Mouse (Mus musculus) stomach, embryonic 16.5 days (tissue): ENCODE measurements around the gene Syn1. TPM values are rescaled to one million over a fixed set of nuclear protein-coding genes. Genes with fewer than 3 reads are reported as not detected.

ENCODE experiments used
- ATAC-seq: fragments of 200-750 bp; cut with Nextera tagmentation; 2 replicates; pipeline ENCODE4 v1.8.0; 2017; ENCODE audit warnings: moderate number of reproducible peaks, moderate TSS enrichment; ENCODE audit not compliant: insufficient read depth, low FRiP score
- H3K27ac ChIP-seq: fragments of 300-500 bp; sonication (generic); 2 replicates; pipeline ENCODE4 v1.5.1; 2014; ENCODE audit warnings: low read length
- H3K27me3 ChIP-seq: fragments of 300-500 bp; sonication (generic); 2 replicates; pipeline ENCODE4 v1.6.1; 2014; ENCODE audit warnings: low read length, control low read depth, mixed read lengths; ENCODE audit not compliant: control insufficient read depth, insufficient read depth
- H3K36me3 ChIP-seq: fragments of 300-500 bp; sonication (generic); 2 replicates; pipeline ENCODE4 v1.6.1; 2014; ENCODE audit warnings: low read length; ENCODE audit not compliant: control insufficient read depth, insufficient read depth
- H3K4me1 ChIP-seq: fragments of 300-500 bp; sonication (generic); 2 replicates; pipeline ENCODE4 v1.6.1; 2014; ENCODE audit warnings: low read length, control low read depth, mixed read lengths; ENCODE audit not compliant: control insufficient read depth, insufficient read depth
- H3K4me2 ChIP-seq: fragments of 300-500 bp; sonication (generic); 2 replicates; pipeline ENCODE4 v1.6.1; 2014; ENCODE audit warnings: low read depth, low read length, mixed read lengths
- H3K4me3 ChIP-seq: fragments of 300-500 bp; sonication (generic); replicated peaks from 2 replicates; pipeline ENCODE4 v1.5.1; 2014; ENCODE audit warnings: mild to moderate bottlenecking, low read length
- H3K9ac ChIP-seq: fragments of 300-500 bp; sonication (generic); 2 replicates; pipeline ENCODE4 v1.6.1; 2014; ENCODE audit warnings: low read length
- H3K9me3 ChIP-seq: fragments of 300-500 bp; sonication (generic); replicated peaks from 2 replicates; pipeline ENCODE4 v1.6.1; 2016; ENCODE audit warnings: low read length, control low read depth; ENCODE audit not compliant: control insufficient read depth
- whole genome bisulfite sequencing: fragments of 180-500 bp; shearing (Covaris S2); extraction: QIAGEN DNeasy Blood & Tissue Kit; methylation state at CpG from one replicate; pipeline ENCODE4 v1.1.7; 2014; 5-methylcytosine and 5-hydroxymethylcytosine counted together
- polyA plus RNA-seq: library from polyadenylated mRNA; unstranded; fragments of >200 nt; fragmentation: Nextera tagmentation; extraction: Ambion mirVana; gene quantifications from 2 replicates; pipeline ENCODE4 v1.2.1, GENCODE M21; 2015

The Syn1 gene
- 0.87 and 1.1 TPM in 2 replicates for polyA plus RNA-seq

DNA sequence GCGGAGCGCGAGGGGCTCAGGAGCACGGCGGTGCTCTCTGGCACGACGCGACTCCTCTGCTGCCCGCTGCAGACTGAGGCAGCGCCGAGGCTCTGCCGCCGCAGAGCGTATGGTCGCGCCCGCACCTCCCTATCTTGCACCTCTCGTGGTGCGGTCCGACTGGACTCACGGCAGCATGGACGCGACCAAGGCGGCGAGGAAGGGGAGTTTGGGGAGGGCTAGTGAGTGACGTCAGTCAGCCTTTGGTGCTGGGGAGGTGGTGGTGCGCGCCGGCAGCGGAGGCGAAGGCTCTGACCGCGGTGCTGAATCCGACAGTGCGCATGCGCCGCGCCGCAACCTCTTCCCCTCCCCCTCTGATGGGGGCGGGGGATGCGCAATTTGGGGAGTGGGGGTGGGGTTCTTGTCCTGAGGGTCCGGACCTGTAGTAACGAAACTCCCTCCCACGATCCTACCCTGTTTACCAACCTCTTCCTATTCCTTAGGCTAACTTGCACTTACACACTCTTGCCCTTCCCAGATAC is at the start of gene Syn1:
Syn1 (minus strand) TSS at position 161 of the 521 bp plus-strand sequence.
- no peak within 1 kb of the TSS for H3K27ac ChIP-seq
- H3K4me1 ChIP-seq = no peaks in the 10 kb centered on the region
- H3K4me2 ChIP-seq = peak within 1 kb of the TSS; percentile 82
- no peaks in the 10 kb centered on the region for H3K27me3 ChIP-seq
- H3K9ac ChIP-seq = peak within 1 kb of the TSS; percentile 16; the same call in 1 of the 2 replicates
- WGBS = 6% methylated on average over 30 of the region's 44 CpGs
- H3K9me3 ChIP-seq = no peaks in the 10 kb centered on the region
- peak within 1 kb of the TSS; percentile 43 for H3K4me3 ChIP-seq
- no peaks in the 10 kb centered on the region for H3K36me3 ChIP-seq
- ATAC-seq = peak; percentile 95

DNA sequence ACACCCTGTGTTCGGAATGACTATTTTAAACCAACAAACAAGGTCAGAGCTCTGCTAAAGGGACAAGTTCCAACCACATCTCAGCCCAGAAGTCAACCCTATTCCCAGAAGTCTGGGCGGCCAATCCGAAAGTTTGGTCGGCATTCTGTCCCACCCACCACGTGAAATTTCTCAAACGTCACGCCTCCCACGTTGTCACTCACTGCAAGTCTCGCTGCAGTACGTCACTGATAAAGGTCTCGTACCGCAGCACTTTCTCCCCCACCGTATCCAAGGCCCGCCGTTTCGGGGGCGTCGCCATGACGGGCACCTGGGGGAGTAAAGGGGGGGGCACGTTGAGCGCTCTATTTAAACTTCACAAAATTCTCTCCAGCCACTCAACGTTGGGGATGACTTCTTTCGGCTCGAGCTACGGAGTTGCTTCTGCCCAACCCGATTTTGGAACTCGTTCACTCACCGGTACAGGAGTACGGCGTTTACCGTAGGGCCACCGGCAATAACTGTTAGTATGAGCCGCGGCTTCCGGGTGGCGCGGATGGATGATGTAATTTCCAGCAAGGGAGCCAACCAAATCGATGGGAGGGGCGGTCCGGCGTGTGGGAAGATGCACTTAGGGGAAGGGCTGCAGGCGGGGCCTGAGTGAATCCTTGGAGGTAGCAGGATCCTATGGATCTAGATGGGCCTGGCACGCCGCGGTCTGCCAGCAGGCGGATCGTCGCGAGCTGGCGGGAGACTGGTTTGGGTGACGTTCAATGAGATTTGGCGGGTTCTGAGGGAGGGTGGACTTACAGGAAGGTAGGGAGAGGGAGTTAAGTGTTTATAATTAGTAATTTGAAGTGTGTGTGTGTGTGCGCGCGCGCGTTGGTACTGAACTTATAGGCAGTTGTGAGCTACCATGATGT is 40.9 kb upstream of the Syn1 start, which contains the start of gene Uxt:
Uxt (minus strand) TSS at position 541 of the 902 bp plus-strand sequence.
- H3K9me3 ChIP-seq = no peaks in the 10 kb centered on the region
- no peaks in the 10 kb centered on the region for H3K36me3 ChIP-seq
- 15% methylated on average over 57 of the region's 57 CpGs for WGBS
- peak within 1 kb of the TSS; percentile 52 for H3K4me2 ChIP-seq
- H3K27me3 ChIP-seq = no peaks in the 10 kb centered on the region
- H3K9ac ChIP-seq = peak within 1 kb of the TSS; percentile 68
- peak within 1 kb of the TSS; percentile 55 for H3K4me3 ChIP-seq
- peak; percentile 96 for ATAC-seq
- H3K4me1 ChIP-seq = no peaks in the 10 kb centered on the region
- H3K27ac ChIP-seq = peak within 1 kb of the TSS; percentile 85

DNA sequence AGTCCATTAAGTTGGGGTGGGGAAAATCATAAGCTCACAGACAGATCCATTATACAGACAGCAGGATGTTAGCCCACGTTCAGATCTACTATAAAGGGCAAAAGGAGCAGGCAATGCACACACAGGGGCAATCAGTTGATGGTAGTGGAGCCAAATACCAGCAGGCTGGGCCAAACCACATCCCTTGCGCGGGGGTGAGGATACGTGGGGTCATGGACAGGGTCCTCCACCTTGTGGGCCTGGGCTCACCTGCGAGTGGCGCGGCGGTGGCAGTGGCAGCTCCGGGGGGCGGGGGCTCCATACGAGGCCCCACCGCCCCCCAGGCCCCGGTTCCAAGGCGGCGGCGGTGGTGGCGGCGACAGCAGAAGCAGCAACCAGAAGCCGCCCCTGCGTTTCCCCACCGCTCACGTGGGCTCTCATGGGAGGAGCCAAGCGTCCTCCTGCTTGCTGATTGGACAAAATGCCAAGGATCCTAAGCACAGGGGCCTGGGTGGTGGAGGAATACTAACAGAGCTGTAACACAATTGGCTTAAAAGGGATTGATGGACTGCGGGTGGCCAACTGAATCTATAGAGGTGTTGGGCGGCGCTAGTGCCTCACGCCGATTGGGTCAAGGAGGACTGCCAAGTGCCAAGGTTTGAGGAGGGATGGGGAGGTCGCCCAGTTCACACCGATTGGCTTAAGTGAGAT is 29.5 kb upstream of the Syn1 start, which contains the start of gene Elk1:
Elk1 (minus strand) TSS at position 418 of the 690 bp plus-strand sequence.
- H3K27me3 ChIP-seq = no peaks in the 10 kb centered on the region
- H3K4me2 ChIP-seq = peak within 1 kb of the TSS; percentile 51
- ATAC-seq = peak; percentile 97
- H3K9ac ChIP-seq = peak within 1 kb of the TSS; percentile 73
- H3K9me3 ChIP-seq = no peaks in the 10 kb centered on the region
- H3K4me1 ChIP-seq = no peaks in the 10 kb centered on the region
- H3K27ac ChIP-seq = no peak within 1 kb of the TSS
- H3K36me3 ChIP-seq = no peaks in the 10 kb centered on the region
- H3K4me3 ChIP-seq = peak within 1 kb of the TSS; percentile 64
- 14% methylated on average over 30 of the region's 30 CpGs for WGBS

DNA sequence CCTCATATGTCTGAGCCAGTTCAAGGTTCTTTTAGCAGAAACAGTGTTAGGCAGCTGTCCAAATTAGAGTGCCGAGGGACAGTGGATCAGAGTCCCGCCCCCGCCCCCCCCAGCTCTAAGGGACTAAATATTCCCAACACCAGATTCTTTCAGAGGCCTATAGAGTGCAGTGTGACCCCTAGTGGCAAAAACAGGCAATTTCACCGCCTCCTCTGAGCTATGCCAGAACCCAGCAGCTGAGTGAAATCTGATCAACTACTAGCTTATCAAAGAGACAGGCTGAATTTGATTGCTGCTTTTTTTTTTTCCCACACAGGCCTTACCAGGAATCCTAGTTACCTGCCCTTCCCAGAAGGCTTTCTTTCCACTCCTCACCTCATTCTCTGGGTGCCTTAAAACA is 25.3 kb upstream of the Syn1 start:
- no peak overlapping the region for H3K4me3 ChIP-seq
- no peak overlapping the region for H3K27ac ChIP-seq
- 12% methylated on average over 4 of the region's 4 CpGs for WGBS
- H3K27me3 ChIP-seq = no peaks in the 10 kb centered on the region
- no peak for ATAC-seq
- no peak overlapping the region for H3K9ac ChIP-seq
- H3K4me2 ChIP-seq = no peak overlapping the region
- no peaks in the 10 kb centered on the region for H3K9me3 ChIP-seq
- no peaks in the 10 kb centered on the region for H3K4me1 ChIP-seq
- H3K36me3 ChIP-seq = no peaks in the 10 kb centered on the region

DNA sequence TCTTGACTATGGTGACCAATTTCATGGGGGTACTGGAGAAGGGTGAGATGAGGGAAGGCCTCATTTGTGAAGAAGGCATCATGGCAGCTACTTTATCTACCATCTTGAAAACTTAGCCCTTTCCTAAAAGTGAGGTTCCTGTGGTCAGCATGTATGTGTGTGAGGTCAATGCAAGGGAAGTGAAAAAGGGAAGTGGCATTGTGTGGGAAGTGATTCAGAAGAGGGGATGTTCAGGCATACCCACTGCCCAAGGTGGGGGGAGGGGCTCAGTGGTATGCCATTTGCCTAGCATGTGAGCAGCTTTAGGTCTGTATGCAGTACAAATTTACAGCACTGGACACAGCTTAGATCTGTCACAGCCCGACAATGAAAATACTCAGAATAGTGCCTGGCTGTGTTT is 11.2 kb upstream of the Syn1 start:
- Histone ChIP-seq H3K9ac (no peak overlapping the region), H3K36me3 (0 out of 2 replicates have a peak, but pooled peaks cover 4% of the 10 kb centered on the region), H3K4me1 (no peaks in the 10 kb centered on the region), H3K27ac (no peak overlapping the region), H3K9me3 (no peaks in the 10 kb centered on the region), H3K27me3 (no peaks in the 10 kb centered on the region), H3K4me2 (no peak overlapping the region), H3K4me3 (no peak overlapping the region)
- ATAC-seq = no peak
- 89% methylated on average over 1 of the region's 1 CpGs for WGBS

DNA sequence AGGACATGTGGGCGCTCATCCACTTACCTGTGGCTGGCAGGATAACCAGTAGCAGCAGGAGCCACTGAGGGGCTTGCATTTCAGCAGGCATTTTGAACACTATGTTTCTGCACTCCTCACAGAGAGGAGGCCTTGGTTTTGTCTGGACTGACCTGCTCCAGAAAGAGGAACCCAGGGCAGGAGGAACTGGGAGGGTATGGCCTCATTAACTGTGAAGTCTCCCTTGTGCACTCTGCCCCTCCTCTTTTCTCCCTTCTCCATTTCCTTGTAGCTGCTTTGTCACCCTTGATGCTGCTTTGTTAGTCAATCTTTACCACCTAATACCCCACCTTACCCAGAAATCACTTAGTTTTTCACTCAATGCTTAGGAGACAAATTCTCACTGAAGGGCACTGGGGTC is 10.6 kb upstream of the Syn1 start, which contains the start of gene Cfp:
Cfp (minus strand) TSS at position 192 of the 400 bp plus-strand sequence.
- Histone ChIP-seq H3K27ac (no peak within 1 kb of the TSS), H3K36me3 (0 out of 2 replicates have a peak, but pooled peaks cover 4% of the 10 kb centered on the region), H3K4me2 (no peak within 1 kb of the TSS), H3K27me3 (no peaks in the 10 kb centered on the region), H3K4me3 (no peak within 1 kb of the TSS), H3K9ac (no peak within 1 kb of the TSS), H3K4me1 (no peaks in the 10 kb centered on the region), H3K9me3 (no peaks in the 10 kb centered on the region)
- ATAC-seq = no peak
- WGBS = 92% methylated on average over 1 of the region's 1 CpGs

DNA sequence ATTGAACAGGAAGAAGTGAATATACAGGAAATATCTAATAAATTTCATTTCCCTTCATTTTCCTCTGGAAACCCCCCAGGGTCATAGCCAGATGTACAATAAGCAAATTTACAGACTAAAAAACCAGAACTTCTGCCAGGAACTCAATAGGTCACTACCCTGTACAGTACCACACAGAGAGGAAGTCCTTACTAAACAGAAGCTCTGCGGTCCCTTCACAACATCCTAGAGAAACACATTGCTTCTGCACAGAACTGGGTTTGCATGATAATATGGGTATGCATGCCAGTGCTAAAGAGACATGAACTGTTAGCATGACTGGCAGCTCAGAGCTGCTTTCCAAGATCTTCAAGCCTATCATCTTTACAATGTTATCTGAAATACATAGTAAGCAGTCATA is 9.1 kb upstream of the Syn1 start:
- Histone ChIP-seq H3K4me1 (no peaks in the 10 kb centered on the region), H3K4me2 (no peak overlapping the region), H3K9me3 (no peaks in the 10 kb centered on the region), H3K36me3 (0 out of 2 replicates have a peak, but pooled peaks cover 4% of the 10 kb centered on the region), H3K4me3 (no peak overlapping the region), H3K27ac (no peak overlapping the region), H3K27me3 (no peaks in the 10 kb centered on the region), H3K9ac (no peak overlapping the region)
- 71% methylated on average over 1 of the region's 1 CpGs for WGBS
- ATAC-seq = no peak

DNA sequence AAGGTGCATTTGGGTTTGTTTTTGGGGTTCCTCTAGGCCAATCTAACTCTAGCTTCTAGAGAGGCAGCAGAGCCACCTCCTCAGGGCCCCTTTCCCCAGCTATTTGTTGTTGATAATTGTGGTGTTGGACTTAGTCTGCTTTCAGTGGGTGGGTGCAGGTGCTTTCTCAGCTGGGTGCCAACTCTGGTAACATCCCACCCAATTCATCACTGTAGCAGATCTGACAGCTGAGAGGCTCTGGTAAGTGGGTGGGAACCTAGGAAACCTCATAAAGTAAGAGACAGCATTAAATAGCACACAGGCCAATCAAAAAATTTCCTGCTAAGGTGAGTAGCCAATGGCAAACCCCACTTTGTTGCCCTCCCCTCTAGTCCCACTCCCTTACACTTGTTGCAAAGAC is 4.2 kb upstream of the Syn1 start:
- Histone ChIP-seq H3K36me3 (no peaks in the 10 kb centered on the region), H3K27me3 (no peaks in the 10 kb centered on the region)
- no peak for ATAC-seq

DNA sequence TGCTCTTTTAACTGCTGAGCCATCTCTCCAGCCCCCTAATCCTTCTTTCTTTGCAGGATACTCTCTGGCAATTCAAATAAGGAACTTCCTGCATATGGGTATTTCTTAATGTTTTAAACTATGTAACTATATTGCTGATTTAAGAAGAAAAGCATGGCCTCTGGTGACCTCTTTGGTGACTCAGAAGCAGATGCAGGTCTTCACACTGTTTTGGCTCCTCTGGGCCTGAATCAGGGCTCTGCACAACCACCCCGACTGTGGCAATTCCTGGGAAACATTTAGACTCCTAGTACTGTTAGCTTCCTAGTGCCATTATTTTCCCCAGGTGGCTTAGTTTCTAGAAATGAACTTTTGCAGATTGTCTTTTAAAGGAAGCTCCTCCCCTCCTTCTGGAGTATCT is 2.7 kb upstream of the Syn1 start:
- Histone ChIP-seq H3K27me3 (no peaks in the 10 kb centered on the region), H3K4me2 (no peak overlapping the region), H3K4me1 (no peaks in the 10 kb centered on the region), H3K27ac (no peak overlapping the region), H3K9me3 (no peaks in the 10 kb centered on the region), H3K9ac (no peak overlapping the region), H3K4me3 (no peak overlapping the region), H3K36me3 (no peaks in the 10 kb centered on the region)
- ATAC-seq = no peak
- 83% methylated on average over 1 of the region's 1 CpGs for WGBS

More for the DNA sequence above, 4.2 kb upstream of the Syn1 start:
- Histone ChIP-seq H3K4me1 (no peaks in the 10 kb centered on the region), H3K4me2 (no peak overlapping the region), H3K4me3 (no peak overlapping the region), H3K9me3 (no peaks in the 10 kb centered on the region), H3K9ac (no peak overlapping the region), H3K27ac (no peak overlapping the region)
